In the genomic region with DNA sequence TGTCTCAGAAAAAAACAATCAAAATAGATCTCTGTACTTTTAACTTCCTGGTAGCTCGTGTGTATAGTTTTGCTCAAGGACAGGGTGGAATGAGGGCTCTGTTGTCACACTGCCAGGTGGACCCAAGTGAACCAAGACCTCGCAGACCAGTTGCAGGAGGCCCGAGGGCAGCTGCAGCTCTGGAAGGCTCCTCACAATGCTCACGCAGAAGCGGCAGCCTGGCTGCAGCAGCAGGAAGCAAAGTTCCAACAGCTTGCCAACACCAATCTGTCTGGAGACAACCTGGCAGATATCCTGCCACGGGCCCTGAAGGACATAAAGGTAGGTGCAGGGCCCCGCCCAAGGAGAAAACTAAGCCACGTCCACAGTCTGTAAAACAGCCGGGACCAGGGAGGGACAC, we compare ENCODE assay signal across 28 mouse cellular contexts.
DNase-seq lines count a peak whose midpoint lies in the region; ATAC-seq and TF ChIP-seq lines count a peak whose summit lies in the region.
"Had no signal": no experiment of that assay in that cellular context is flagged by ENCODE, and none has a peak within 500 bp of the region (broad histone marks: within the 10 kb centered on the region; RNA-seq: fewer than 3 reads in every experiment).

No protein-coding gene starts in this region.

- H3K9ac ChIP-seq in kidney, embryonic 14.5 days (ENCODE audit: low read depth, low read length) = no peak overlapping the region
- H3K9ac ChIP-seq in intestine, postnatal 0 days (ENCODE audit: low read depth, low read length) = no peak overlapping the region
- H3K9ac ChIP-seq: embryonic facial prominence, embryonic 15.5 days; hindbrain, embryonic 13.5 days; liver, embryonic 14.5 days; lung, embryonic 14.5 days had no signal

- no peaks in the 10 kb centered on the region for H3K9me3 ChIP-seq in kidney, embryonic 14.5 days (ENCODE audit: control insufficient read depth, low read length)
- no peaks in the 10 kb centered on the region for H3K9me3 ChIP-seq in intestine, postnatal 0 days (ENCODE audit: control insufficient read depth)
- H3K9me3 ChIP-seq: embryonic facial prominence, embryonic 10.5 days; embryonic facial prominence, embryonic 15.5 days; hindbrain, embryonic 13.5 days had no signal

- H3K36me3 ChIP-seq in kidney, embryonic 14.5 days (ENCODE audit: control insufficient read depth, insufficient read depth, low read length) = peaks cover 23% of the 10 kb centered on the region
- peaks cover 50% of the 10 kb centered on the region for H3K36me3 ChIP-seq in intestine, postnatal 0 days (ENCODE audit: control insufficient read depth, insufficient read depth)

- ATAC-seq in kidney, embryonic 14.5 days (ENCODE audit: low FRiP score, low TSS enrichment) = no peak
- peak; percentile 94 for ATAC-seq in intestine, postnatal 0 days
- ATAC-seq: forebrain, embryonic 14.5 days had no signal

- no peak overlapping the region for H3K27ac ChIP-seq in kidney, embryonic 14.5 days (ENCODE audit: low read depth, low read length)
- peak overlapping the region; percentile 68 for H3K27ac ChIP-seq in intestine, postnatal 0 days (ENCODE audit: low read depth, low read length)
- H3K27ac ChIP-seq: embryonic facial prominence, embryonic 10.5 days; embryonic facial prominence, embryonic 15.5 days; hindbrain, embryonic 13.5 days; liver, embryonic 14.5 days had no signal

- WGBS in kidney, embryonic 14.5 days = 90% methylated on average over 9 of the region's 9 CpGs
- WGBS in intestine, postnatal 0 days = 37% methylated on average over 9 of the region's 9 CpGs

- peak; percentile 20 to 61 for DNase-seq in kidney, adult 8-10 months
- peak; percentile 56 to 57 for DNase-seq in kidney, postnatal 36 days
- DNase-seq in gastrocnemius, postnatal 14 days = no peak
- DNase-seq in layer of hippocampus, postnatal 10 days (ENCODE audit: low spot score in 2 of 2) = no peak
- no peak for DNase-seq in cerebellum, postnatal 25 days
- DNase-seq: adrenal gland, adult 2 months; cerebellum, adult 2 months; cerebellum, postnatal 14 days; gastrocnemius, postnatal 25 days; heart, adult 11 months; heart, postnatal 4 days; layer of hippocampus, adult 9-11 months; liver; lung, embryonic 14.5 days; lung, postnatal 14 days; midbrain, embryonic 14.5 days; right cerebral cortex, postnatal 25 days; spleen, adult 18-20 months; thymus, adult 18-20 months; thymus, postnatal 25 days had no signal

- H3K27me3 ChIP-seq in kidney, embryonic 14.5 days (ENCODE audit: control insufficient read depth, insufficient read depth, low read length) = no peaks in the 10 kb centered on the region
- H3K27me3 ChIP-seq in intestine, postnatal 0 days (replicated peaks; ENCODE audit: control insufficient read depth, insufficient read depth, low read length) = no peaks in the 10 kb centered on the region
- H3K27me3 ChIP-seq: embryonic facial prominence, embryonic 15.5 days; hindbrain, embryonic 13.5 days had no signal

- H3K4me1 ChIP-seq in kidney, embryonic 14.5 days (ENCODE audit: control insufficient read depth, insufficient read depth, low read length) = no peaks in the 10 kb centered on the region
- no peaks in the 10 kb centered on the region for H3K4me1 ChIP-seq in intestine, postnatal 0 days (replicated peaks; ENCODE audit: control insufficient read depth, insufficient read depth, low read length)
- H3K4me1 ChIP-seq: embryonic facial prominence, embryonic 10.5 days; embryonic facial prominence, embryonic 15.5 days; hindbrain, embryonic 13.5 days had no signal

- intact Hi-C loops in gastrocnemius, postnatal 14 days (cut with DNase I; ENCODE audit: low total_unique reads) = loop anchor here (10.0 kb wide), 1 partner anchor 120 kb away; no protein-coding TSS in a partner anchor

- no peak; the same call in 1 of the 2 replicates for TF ChIP-seq CTCF in intestine, postnatal 0 days (IDR thresholded peaks at IDR 0.05; ENCODE audit: low read depth)

- H3K4me3 ChIP-seq in kidney, embryonic 14.5 days (ENCODE audit: low read length) = no peak overlapping the region
- H3K4me3 ChIP-seq in intestine, postnatal 0 days (ENCODE audit: low read depth, low read length) = no peak overlapping the region
- H3K4me3 ChIP-seq: embryonic facial prominence, embryonic 10.5 days; embryonic facial prominence, embryonic 15.5 days; hindbrain, embryonic 13.5 days had no signal

- H3K4me2 ChIP-seq in kidney, embryonic 14.5 days (replicated peaks; ENCODE audit: low read depth, low read length) = no peak overlapping the region
- peak overlapping the region; percentile 17; the same call in 1 of the 2 replicates for H3K4me2 ChIP-seq in intestine, postnatal 0 days (replicated peaks; ENCODE audit: low read depth)
- H3K4me2 ChIP-seq: embryonic facial prominence, embryonic 15.5 days; heart, embryonic 11.5 days; hindbrain, embryonic 13.5 days; lung, embryonic 14.5 days had no signal

Comparison
In these comparisons a context has a peak if more than half of its experiments do, and no peak if none do; other contexts are left out.
1. DNase-seq: peak in kidney, adult 8-10 months (2 of 2) and kidney, postnatal 36 days (2 of 2); none in gastrocnemius, postnatal 14 days (single experiment), layer of hippocampus, postnatal 10 days (0 of 2) and cerebellum, postnatal 25 days (0 of 2).